ENCODE assay signal across 8 mouse cellular contexts in the genomic region with DNA sequence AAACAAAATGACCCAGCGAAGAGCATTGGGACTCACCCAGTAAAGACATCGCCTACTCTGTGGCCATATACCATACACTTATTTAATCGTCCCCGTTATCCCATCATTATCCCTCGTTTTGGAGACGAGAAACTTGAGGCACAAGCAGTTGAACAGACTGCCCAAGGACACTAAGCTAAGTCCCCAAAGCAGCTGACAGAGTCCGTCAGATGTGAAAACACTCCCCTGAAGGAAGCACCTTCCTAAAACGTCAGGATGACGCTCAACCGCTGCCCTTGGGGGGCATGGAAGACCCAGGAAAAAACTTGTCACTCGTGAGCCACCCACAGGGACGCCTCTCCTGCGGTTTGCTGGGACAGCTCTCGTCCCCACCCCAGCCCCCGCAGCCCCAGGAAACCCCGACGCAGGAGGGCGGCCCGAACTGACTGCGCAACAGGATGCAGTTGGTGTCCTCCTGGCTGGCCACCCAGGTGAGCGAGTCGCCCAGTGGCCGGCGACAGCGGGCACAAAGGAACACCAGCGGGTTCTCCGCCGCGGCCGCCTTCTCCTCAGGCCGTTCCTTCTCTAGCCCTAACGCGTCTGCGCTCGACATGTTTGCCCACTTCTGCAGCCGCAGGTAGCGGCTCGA. TPM values are rescaled to one million over a fixed set of nuclear protein-coding genes. Genes with fewer than 3 reads are reported as not detected.
DNase-seq lines count a peak whose midpoint lies in the region; ATAC-seq lines count a peak whose summit lies in the region.

No protein-coding gene starts in this region.

- H3K27ac ChIP-seq in forebrain, embryonic 13.5 days: no peak overlapping the region
- peak overlapping the region; percentile 88 for H3K27ac ChIP-seq in liver, embryonic 13.5 days

- 7% methylated on average over 38 of the region's 38 CpGs for WGBS in forebrain, embryonic 13.5 days
- WGBS in liver, embryonic 13.5 days (ENCODE audit: insufficient replicate concordance): 1% methylated on average over 38 of the region's 38 CpGs

- DNase-seq in 3T3-L1 (ENCODE audit: low read depth, low spot score): peak; percentile 21
- no peak for DNase-seq in liver, embryonic 13.5 days
- DNase-seq in layer of hippocampus, adult 9-11 months: no peak
- DNase-seq in cerebellum, adult 18-20 months: no peak
- no peak for DNase-seq in lung, postnatal 4 days
- DNase-seq in right cerebral cortex, postnatal 36 days (ENCODE audit: low spot score in 2 of 2): no peak

- ATAC-seq in CD4-positive, CD25-positive, alpha-beta regulatory T cell, adult 4 months: peak; percentile 45
- ATAC-seq in forebrain, embryonic 13.5 days: peak; percentile 62
- peak; percentile 54 for ATAC-seq in liver, embryonic 13.5 days (ENCODE audit: low read depth)

- no peaks in the 10 kb centered on the region for H3K27me3 ChIP-seq in forebrain, embryonic 13.5 days
- H3K27me3 ChIP-seq in liver, embryonic 13.5 days: no peaks in the 10 kb centered on the region

- H3K4me2 ChIP-seq in forebrain, embryonic 13.5 days: peak overlapping the region; percentile 99
- peak overlapping the region; percentile 95 for H3K4me2 ChIP-seq in liver, embryonic 13.5 days

- H3K9ac ChIP-seq in forebrain, embryonic 13.5 days: peak overlapping the region; percentile 83
- peak overlapping the region; percentile 93 for H3K9ac ChIP-seq in liver, embryonic 13.5 days

- H3K9me3 ChIP-seq in forebrain, embryonic 13.5 days (replicated peaks): peaks cover 4% of the 10 kb centered on the region; the same call in 1 of the 2 replicates
- H3K9me3 ChIP-seq in liver, embryonic 13.5 days (replicated peaks): no peaks in the 10 kb centered on the region; the same call in 1 of the 2 replicates

- peaks cover 11% of the 10 kb centered on the region for H3K36me3 ChIP-seq in forebrain, embryonic 13.5 days (ENCODE audit: poor library complexity, severe bottlenecking)
- H3K36me3 ChIP-seq in liver, embryonic 13.5 days: peaks cover 34% of the 10 kb centered on the region

- peak overlapping the region; percentile 89 for H3K4me3 ChIP-seq in forebrain, embryonic 13.5 days
- peak overlapping the region; percentile 97 for H3K4me3 ChIP-seq in liver, embryonic 13.5 days (replicated peaks)

- peaks cover 9% of the 10 kb centered on the region for H3K4me1 ChIP-seq in forebrain, embryonic 13.5 days
- peaks cover 44% of the 10 kb centered on the region for H3K4me1 ChIP-seq in liver, embryonic 13.5 days (replicated peaks)

RNA-seq across cellular contexts. Expression of gene Mis18a, which starts 0.5 kb away (rescaled TPM):
- 10 to 100 TPM; 42.7 to 46.5 TPM for polyA plus RNA-seq in CD4-positive, CD25-positive, alpha-beta regulatory T cell, adult 4 months (2017; shearing (Covaris generic))
- 73.6 and 75.1 TPM in 2 replicates for polyA plus RNA-seq in forebrain, embryonic 13.5 days (2015; fragmentation: Nextera tagmentation; extraction: Ambion mirVana)
- 50.6 and 59.7 TPM in 2 replicates for polyA plus RNA-seq in liver, embryonic 13.5 days (2015; fragmentation: Nextera tagmentation; extraction: Ambion mirVana)

RNA-seq across cellular contexts. Expression of gene Mrap, which starts 11.3 kb away (rescaled TPM):
- polyA plus RNA-seq in CD4-positive, CD25-positive, alpha-beta regulatory T cell, adult 4 months (2017; shearing (Covaris generic)): not detected
- 0.18 TPM in 1 of 2 replicates, not detected in the other for polyA plus RNA-seq in forebrain, embryonic 13.5 days (2015; fragmentation: Nextera tagmentation; extraction: Ambion mirVana)
- polyA plus RNA-seq in liver, embryonic 13.5 days (2015; fragmentation: Nextera tagmentation; extraction: Ambion mirVana): 48.8 and 52.6 TPM in 2 replicates

Comparison
In these comparisons a context has a peak if more than half of its experiments do, and no peak if none do; other contexts are left out.
1. RNA of gene Mrap, which starts 11.3 kb away (polyA plus RNA-seq): 48.8 to 52.6 TPM in liver, embryonic 13.5 days; not detected in CD4-positive, CD25-positive, alpha-beta regulatory T cell, adult 4 months and 0.18 TPM in forebrain, embryonic 13.5 days; every median in the first group is over 10 times any median in the second.
2. Peak in every context shown above with its lines, with median percentiles within 50 percentile points of each other: ATAC-seq.